Comparison of ENCODE assay signal across 7 mouse cellular contexts in the genomic region with DNA sequence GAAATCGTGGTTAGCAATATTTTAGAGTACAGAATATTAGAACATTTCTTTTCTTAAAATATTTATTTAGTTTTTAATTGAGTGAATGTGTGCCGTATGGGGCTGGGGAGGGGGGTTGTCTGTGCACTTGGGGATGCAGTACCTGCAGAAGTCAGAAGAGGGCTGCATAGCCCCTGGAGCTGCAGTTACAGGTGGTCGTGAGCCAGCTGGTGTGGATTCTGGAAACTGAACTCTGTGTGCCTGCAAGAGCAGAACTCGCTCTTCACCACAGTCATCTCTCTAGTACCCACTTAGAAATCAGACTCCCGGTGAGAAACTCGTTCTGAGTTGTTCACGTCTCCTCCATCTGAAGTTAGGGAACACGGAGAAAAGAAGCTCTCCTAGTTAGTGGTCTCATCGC.
DNase-seq lines count a peak whose midpoint lies in the region.

No protein-coding gene starts in this region.

- peak; percentile 9 to 34 for DNase-seq in kidney, postnatal 25 days
- no peak for DNase-seq in kidney, adult 8-10 months
- DNase-seq in ES-CJ7 (ENCODE audit: low read depth, low spot score), result peak; percentile 48
- peak; percentile 65 for DNase-seq in brain, adult 2 months (ENCODE audit: low read depth, low spot score)
- DNase-seq in retina, embryonic 14.5 days (ENCODE audit: low spot score), result peak; percentile 68
- no peak for DNase-seq in urinary bladder, postnatal 4 days (ENCODE audit: low spot score in 2 of 2)
- no peak for DNase-seq in urinary bladder, postnatal 36 days (ENCODE audit: low spot score in 2 of 2)

Comparison
In these comparisons a context has a peak if more than half of its experiments do, and no peak if none do; other contexts are left out.
1. DNase-seq: peak in kidney, postnatal 25 days (2 of 2), ES-CJ7 (single experiment), brain, adult 2 months (single experiment) and retina, embryonic 14.5 days (single experiment); none in kidney, adult 8-10 months (0 of 2), urinary bladder, postnatal 4 days (0 of 2) and urinary bladder, postnatal 36 days (0 of 2).